Mouse (Mus musculus): ENCODE measurements around the gene Irf8. TPM values are rescaled to one million over a fixed set of nuclear protein-coding genes. Genes with fewer than 3 reads are reported as not detected.

Irf8 gene
- polyA plus RNA-seq, 1 experiment from 2014 or later = 3.1 TPM

- no peak overlapping the region for H3K27ac ChIP-seq
- WGBS = 41% methylated on average over 12 of the region's 12 CpGs
- ATAC-seq (ENCODE audit: low FRiP score) = no peak
Observed at GRCm38 (mm10) chr8:120743149-120743897, 7.2 kb downstream of the Irf8 start.

GRCm38 (mm10) chr8:120743898-120744290 lies 7.7 kb downstream of the Irf8 start:
- Histone ChIP-seq H3K9me3 (no peaks in the 10 kb centered on the region), H3K4me2 (no peak overlapping the region), H3K36me3 (replicated peaks) (no peaks in the 10 kb centered on the region), H3K4me3 (replicated peaks) (no peak overlapping the region), H3K9ac (no peak overlapping the region), H3K4me1 (0 out of 2 replicates have a peak, but pooled peaks cover 9% of the 10 kb centered on the region), H3K27me3 (no peaks in the 10 kb centered on the region), H3K27ac (no peak overlapping the region)
- WGBS = 73% methylated on average over 4 of the region's 4 CpGs
- ATAC-seq (ENCODE audit: low FRiP score) = no peak

More at GRCm38 (mm10) chr8:120743149-120743897, 7.2 kb downstream of the Irf8 start:
- 0 out of 2 replicates have a peak, but pooled peaks cover 9% of the 10 kb centered on the region for H3K4me1 ChIP-seq
- no peak overlapping the region for H3K4me3 ChIP-seq (replicated peaks)
- H3K36me3 ChIP-seq (replicated peaks) = no peaks in the 10 kb centered on the region
- H3K9ac ChIP-seq = no peak overlapping the region
- no peak overlapping the region for H3K4me2 ChIP-seq
- no peaks in the 10 kb centered on the region for H3K9me3 ChIP-seq
- peaks cover 3% of the 10 kb centered on the region; the same call in 1 of the 2 replicates for H3K27me3 ChIP-seq

GRCm38 (mm10) chr8:120744448-120744847 lies 8.3 kb downstream of the Irf8 start:
- H3K36me3 ChIP-seq (replicated peaks) = no peaks in the 10 kb centered on the region
- H3K4me1 ChIP-seq = 0 out of 2 replicates have a peak, but pooled peaks cover 9% of the 10 kb centered on the region
- WGBS = 61% methylated on average over 5 of the region's 5 CpGs
- no peak overlapping the region for H3K4me3 ChIP-seq (replicated peaks)
- no peak overlapping the region for H3K4me2 ChIP-seq
- H3K9ac ChIP-seq = no peak overlapping the region
- no peak for ATAC-seq (ENCODE audit: low FRiP score)
- H3K27ac ChIP-seq = no peak overlapping the region
- no peaks in the 10 kb centered on the region for H3K9me3 ChIP-seq
- no peaks in the 10 kb centered on the region for H3K27me3 ChIP-seq

- H3K9me3 ChIP-seq = no peaks in the 10 kb centered on the region
- H3K9ac ChIP-seq = no peak overlapping the region
- 0 out of 2 replicates have a peak, but pooled peaks cover 9% of the 10 kb centered on the region for H3K4me1 ChIP-seq
- ATAC-seq (ENCODE audit: low FRiP score) = no peak
- H3K4me2 ChIP-seq = no peak overlapping the region
- no peaks in the 10 kb centered on the region for H3K27me3 ChIP-seq
- 84% methylated on average over 7 of the region's 7 CpGs for WGBS
- no peak overlapping the region for H3K4me3 ChIP-seq (replicated peaks)
- no peaks in the 10 kb centered on the region for H3K36me3 ChIP-seq (replicated peaks)
- no peak overlapping the region for H3K27ac ChIP-seq
Observed at GRCm38 (mm10) chr8:120745226-120745625, 9.1 kb downstream of the Irf8 start.

GRCm38 (mm10) chr8:120746007-120746701 lies 10.0 kb downstream of the Irf8 start:
- Histone ChIP-seq H3K4me1 (0 out of 2 replicates have a peak, but pooled peaks cover 9% of the 10 kb centered on the region), H3K27ac (no peak overlapping the region), H3K9me3 (no peaks in the 10 kb centered on the region), H3K9ac (no peak overlapping the region), H3K4me3 (replicated peaks) (no peak overlapping the region), H3K4me2 (no peak overlapping the region), H3K27me3 (no peaks in the 10 kb centered on the region), H3K36me3 (replicated peaks) (no peaks in the 10 kb centered on the region)
- no peak for ATAC-seq (ENCODE audit: low FRiP score)
- WGBS = 73% methylated on average over 18 of the region's 18 CpGs

GRCm38 (mm10) chr8:120747286-120747685 lies 11.1 kb downstream of the Irf8 start:
- no peaks in the 10 kb centered on the region for H3K9me3 ChIP-seq
- no peak for ATAC-seq (ENCODE audit: low FRiP score)
- 85% methylated on average over 7 of the region's 7 CpGs for WGBS

GRCm38 (mm10) chr8:120750616-120751015 lies 14.5 kb downstream of the Irf8 start:
- ATAC-seq (ENCODE audit: low FRiP score) = no peak
- no peak overlapping the region for H3K4me2 ChIP-seq
- 90% methylated on average over 9 of the region's 9 CpGs for WGBS
- no peaks in the 10 kb centered on the region for H3K9me3 ChIP-seq
- no peaks in the 10 kb centered on the region for H3K36me3 ChIP-seq (replicated peaks)
- no peak overlapping the region for H3K27ac ChIP-seq
- no peak overlapping the region for H3K9ac ChIP-seq
- peaks cover 9% of the 10 kb centered on the region; the same call in 1 of the 2 replicates for H3K4me1 ChIP-seq
- H3K27me3 ChIP-seq = peaks cover 6% of the 10 kb centered on the region; the same call in 1 of the 2 replicates
- no peak overlapping the region for H3K4me3 ChIP-seq (replicated peaks)

More at GRCm38 (mm10) chr8:120747286-120747685, 11.1 kb downstream of the Irf8 start:
- Histone ChIP-seq H3K4me1 (0 out of 2 replicates have a peak, but pooled peaks cover 15% of the 10 kb centered on the region), H3K27me3 (no peaks in the 10 kb centered on the region), H3K27ac (no peak overlapping the region), H3K4me2 (no peak overlapping the region), H3K36me3 (replicated peaks) (no peaks in the 10 kb centered on the region), H3K9ac (no peak overlapping the region), H3K4me3 (replicated peaks) (no peak overlapping the region)

- H3K9ac ChIP-seq = no peak overlapping the region
- no peaks in the 10 kb centered on the region for H3K9me3 ChIP-seq
- no peak for ATAC-seq (ENCODE audit: low FRiP score)
- WGBS = 83% methylated on average over 21 of the region's 21 CpGs
- no peak overlapping the region for H3K4me2 ChIP-seq
- H3K36me3 ChIP-seq (replicated peaks) = no peaks in the 10 kb centered on the region
- H3K27me3 ChIP-seq = peaks cover 6% of the 10 kb centered on the region; the same call in 1 of the 2 replicates
- no peak overlapping the region for H3K27ac ChIP-seq
- no peak overlapping the region for H3K4me3 ChIP-seq (replicated peaks)
- peaks cover 12% of the 10 kb centered on the region; the same call in 1 of the 2 replicates for H3K4me1 ChIP-seq
Observed at GRCm38 (mm10) chr8:120751226-120752081, 15.3 kb downstream of the Irf8 start.

GRCm38 (mm10) chr8:120752082-120752452 lies 15.9 kb downstream of the Irf8 start:
- Histone ChIP-seq H3K27me3 (peaks cover 6% of the 10 kb centered on the region; the same call in 1 of the 2 replicates), H3K27ac (no peak overlapping the region), H3K4me2 (no peak overlapping the region), H3K4me3 (replicated peaks) (no peak overlapping the region), H3K36me3 (replicated peaks) (no peaks in the 10 kb centered on the region), H3K9ac (no peak overlapping the region), H3K9me3 (no peaks in the 10 kb centered on the region), H3K4me1 (peaks cover 12% of the 10 kb centered on the region; the same call in 1 of the 2 replicates)
- WGBS = 31% methylated on average over 12 of the region's 12 CpGs
- ATAC-seq (ENCODE audit: low FRiP score) = no peak

- H3K27me3 ChIP-seq = peaks cover 6% of the 10 kb centered on the region; the same call in 1 of the 2 replicates
- H3K27ac ChIP-seq = no peak overlapping the region
- H3K4me1 ChIP-seq = peaks cover 12% of the 10 kb centered on the region; the same call in 1 of the 2 replicates
- ATAC-seq (ENCODE audit: low FRiP score) = no peak
- no peaks in the 10 kb centered on the region for H3K36me3 ChIP-seq (replicated peaks)
- H3K9ac ChIP-seq = no peak overlapping the region
- no peaks in the 10 kb centered on the region for H3K9me3 ChIP-seq
- H3K4me3 ChIP-seq (replicated peaks) = no peak overlapping the region
- no peak overlapping the region for H3K4me2 ChIP-seq
- WGBS = 95% methylated on average over 22 of the region's 22 CpGs
Observed at GRCm38 (mm10) chr8:120753476-120753875, 17.3 kb downstream of the Irf8 start.

- Histone ChIP-seq H3K4me2 (no peak overlapping the region), H3K9ac (no peak overlapping the region), H3K27ac (no peak overlapping the region), H3K9me3 (no peaks in the 10 kb centered on the region), H3K27me3 (peaks cover 6% of the 10 kb centered on the region; the same call in 1 of the 2 replicates), H3K36me3 (replicated peaks) (no peaks in the 10 kb centered on the region), H3K4me3 (replicated peaks) (no peak overlapping the region), H3K4me1 (peaks cover 12% of the 10 kb centered on the region; the same call in 1 of the 2 replicates)
- no peak for ATAC-seq (ENCODE audit: low FRiP score)
- 51% methylated on average over 19 of the region's 19 CpGs for WGBS
Observed at GRCm38 (mm10) chr8:120755306-120756297, 19.4 kb downstream of the Irf8 start.
